Mouse (Mus musculus) lung, adult 18-20 months (tissue): ENCODE results near the gene Spo11.

ENCODE experiments used
- DNase-seq, 2 experiments: peaks; one replicate each; pipeline ENCODE4 v3.0.0; 2022; ENCODE audit warnings: mixed read lengths in 2 of 2

The Spo11 gene

GRCm38 (mm10) chr2:172959006-172959768 is 18.3 kb upstream of the Spo11 start:
- no peak for DNase-seq

- no peak for DNase-seq
These were observed 17.1 kb upstream of the Spo11 start for GRCm38 (mm10) chr2:172960350-172960749.

- no peak for DNase-seq
These were observed 16.3 kb upstream of the Spo11 start for GRCm38 (mm10) chr2:172961211-172961610.

- no peak for DNase-seq
These were observed 12.3 kb upstream of the Spo11 start for GRCm38 (mm10) chr2:172965249-172965648.

- DNase-seq, result no peak
These were observed 11.0 kb upstream of the Spo11 start for GRCm38 (mm10) chr2:172966480-172966879.

- DNase-seq, result no peak
These were observed 5.6 kb upstream of the Spo11 start for GRCm38 (mm10) chr2:172971865-172972264.

GRCm38 (mm10) chr2:172973806-172974565 is 3.5 kb upstream of the Spo11 start:
- no peak for DNase-seq

GRCm38 (mm10) chr2:172974701-172975100 is 2.8 kb upstream of the Spo11 start:
- no peak for DNase-seq

GRCm38 (mm10) chr2:172975159-172975558 is 2.3 kb upstream of the Spo11 start:
- DNase-seq, result no peak

- no peak for DNase-seq
These were observed 750 bp upstream of the Spo11 start for GRCm38 (mm10) chr2:172976661-172977238.

- no peak for DNase-seq
These were observed 682 bp downstream of the Spo11 start for GRCm38 (mm10) chr2:172978131-172978633.

- no peak for DNase-seq
These were observed 2.3 kb downstream of the Spo11 start for GRCm38 (mm10) chr2:172979666-172980345.

- no peak for DNase-seq
These were observed 5.5 kb downstream of the Spo11 start for GRCm38 (mm10) chr2:172982776-172983561.

- no peak for DNase-seq
These were observed 12.7 kb downstream of the Spo11 start for GRCm38 (mm10) chr2:172990161-172990560.

GRCm38 (mm10) chr2:172996207-172996606 is 18.7 kb downstream of the Spo11 start:
- peak; percentile 48 to 58 for DNase-seq

- DNase-seq, result no peak
These were observed 20.2 kb downstream of the Spo11 start for GRCm38 (mm10) chr2:172997748-172998147.

- no peak for DNase-seq
These were observed 21.0 kb downstream of the Spo11 start for GRCm38 (mm10) chr2:172998478-172998877.

- peak; percentile 97 to 98 for DNase-seq
These were observed 22.3 kb downstream of the Spo11 start, which contains the start of gene Rae1 for GRCm38 (mm10) chr2:172999630-173000284. Gene Rae1 (plus strand): TSS chr2:173000117.

GRCm38 (mm10) chr2:173000285-173000652 is 22.8 kb downstream of the Spo11 start:
- DNase-seq, result peak in 1 of 2 experiments; percentile 71

- DNase-seq, result no peak
These were observed 23.4 kb downstream of the Spo11 start for GRCm38 (mm10) chr2:173000921-173001320.

GRCm38 (mm10) chr2:173003737-173004136 is 26.2 kb downstream of the Spo11 start:
- DNase-seq, result no peak
